Mouse (Mus musculus): ENCODE data around the gene Hist1h4h.
A peak's percentile ranks its signal among the peaks of the same experiment; 100 is the strongest.

Gene Hist1h4h

GRCm38 (mm10) chr13:23530901-23531875 lies at the start of gene Hist1h4h:
Gene Hist1h4h (plus strand): TSS chr13:23531050.
- peak; percentile 97 for DNase-seq (ENCODE audit: low spot score in 2 of 2)

- DNase-seq (ENCODE audit: low spot score in 2 of 2) = no peak
Measured at GRCm38 (mm10) chr13:23483153-23483552, 47.7 kb upstream of the Hist1h4h start.

GRCm38 (mm10) chr13:23485271-23485670 lies 45.6 kb upstream of the Hist1h4h start:
- DNase-seq (ENCODE audit: low spot score in 2 of 2) = no peak

GRCm38 (mm10) chr13:23488400-23489322 lies 42.2 kb upstream of the Hist1h4h start, which contains the start of gene Btn2a2:
Gene Btn2a2 (minus strand): TSS chr13:23488857.
- no peak for DNase-seq (ENCODE audit: low spot score in 2 of 2)

- no peak for DNase-seq (ENCODE audit: low spot score in 2 of 2)
Measured at GRCm38 (mm10) chr13:23490863-23491262, 40.0 kb upstream of the Hist1h4h start.

- no peak for DNase-seq (ENCODE audit: low spot score in 2 of 2)
Measured at GRCm38 (mm10) chr13:23491263-23491662, 39.6 kb upstream of the Hist1h4h start.

GRCm38 (mm10) chr13:23491990-23492389 lies 38.9 kb upstream of the Hist1h4h start:
- DNase-seq (ENCODE audit: low spot score in 2 of 2) = no peak

- no peak for DNase-seq (ENCODE audit: low spot score in 2 of 2)
Measured at GRCm38 (mm10) chr13:23495526-23495925, 35.3 kb upstream of the Hist1h4h start.

- peak; percentile 48 to 72 for DNase-seq (ENCODE audit: low spot score in 2 of 2)
Measured at GRCm38 (mm10) chr13:23497656-23498321, 33.1 kb upstream of the Hist1h4h start.

- no peak for DNase-seq (ENCODE audit: low spot score in 2 of 2)
Measured at GRCm38 (mm10) chr13:23498653-23499052, 32.2 kb upstream of the Hist1h4h start.

- DNase-seq (ENCODE audit: low spot score in 2 of 2) = no peak
Measured at GRCm38 (mm10) chr13:23499943-23500342, 30.9 kb upstream of the Hist1h4h start.

GRCm38 (mm10) chr13:23500424-23501200 lies 30.2 kb upstream of the Hist1h4h start:
- peak; percentile 79 to 86 for DNase-seq (ENCODE audit: low spot score in 2 of 2)

- DNase-seq (ENCODE audit: low spot score in 2 of 2) = no peak
Measured at GRCm38 (mm10) chr13:23501511-23501910, 29.3 kb upstream of the Hist1h4h start.

- no peak for DNase-seq (ENCODE audit: low spot score in 2 of 2)
Measured at GRCm38 (mm10) chr13:23502031-23502567, 28.8 kb upstream of the Hist1h4h start.

GRCm38 (mm10) chr13:23502916-23503315 lies 27.9 kb upstream of the Hist1h4h start:
- no peak for DNase-seq (ENCODE audit: low spot score in 2 of 2)

GRCm38 (mm10) chr13:23503797-23504196 lies 27.1 kb upstream of the Hist1h4h start:
- DNase-seq (ENCODE audit: low spot score in 2 of 2) = peak; percentile 72 to 82

GRCm38 (mm10) chr13:23505662-23506345 lies 25.0 kb upstream of the Hist1h4h start:
- no peak for DNase-seq (ENCODE audit: low spot score in 2 of 2)

- DNase-seq (ENCODE audit: low spot score in 2 of 2) = peak; percentile 80 to 91
Measured at GRCm38 (mm10) chr13:23506351-23506750, 24.5 kb upstream of the Hist1h4h start.

GRCm38 (mm10) chr13:23506819-23507515 lies 23.9 kb upstream of the Hist1h4h start:
- DNase-seq (ENCODE audit: low spot score in 2 of 2) = no peak

Measured in spleen, postnatal 4 days (tissue).